Mouse (Mus musculus) retina, adult 2 months (tissue): Measurements from ENCODE around the gene Sesn1.
"Not testable (repeated sequence)": the region's sequence is repeated elsewhere in the genome, so short reads cannot be mapped to it uniquely, and the experiment has no call there.

Source experiments
- DNase-seq: peaks from one replicate; pipeline ENCODE4 v3.0.0-alpha.2; 2012; ENCODE audit warnings: low read depth, low spot score

Gene Sesn1

GRCm38 (mm10) chr10:41912290-41912994, 102.7 kb downstream of the Sesn1 start:
- DNase-seq: no peak

- no peak for DNase-seq
Observed at GRCm38 (mm10) chr10:41926726-41927125, 117.0 kb downstream of the Sesn1 start.

GRCm38 (mm10) chr10:41930966-41931365, 121.2 kb downstream of the Sesn1 start:
- no peak for DNase-seq

GRCm38 (mm10) chr10:41931962-41932361, 122.2 kb downstream of the Sesn1 start:
- DNase-seq: no peak

GRCm38 (mm10) chr10:41932943-41933342, 123.2 kb downstream of the Sesn1 start:
- DNase-seq: no peak

GRCm38 (mm10) chr10:41933536-41933935, 123.8 kb downstream of the Sesn1 start:
- DNase-seq: no peak

- DNase-seq: peak; percentile 30
Observed at GRCm38 (mm10) chr10:41934633-41935475, 125.1 kb downstream of the Sesn1 start.

GRCm38 (mm10) chr10:41935476-41935829, 125.7 kb downstream of the Sesn1 start:
- DNase-seq: no peak

- no peak for DNase-seq
Observed at GRCm38 (mm10) chr10:41936100-41936499, 126.4 kb downstream of the Sesn1 start.

- DNase-seq: no peak
Observed at GRCm38 (mm10) chr10:41937176-41937575, 127.4 kb downstream of the Sesn1 start.

- no peak for DNase-seq
Observed at GRCm38 (mm10) chr10:41939090-41939489, 129.4 kb downstream of the Sesn1 start.

- not testable (repeated sequence) for DNase-seq
Observed at GRCm38 (mm10) chr10:41952354-41952753, 142.6 kb downstream of the Sesn1 start.

GRCm38 (mm10) chr10:41952850-41953527, 143.3 kb downstream of the Sesn1 start:
- DNase-seq: no peak

GRCm38 (mm10) chr10:41953528-41953864, 143.8 kb downstream of the Sesn1 start:
- DNase-seq: no peak

GRCm38 (mm10) chr10:41957421-41958225, 147.9 kb downstream of the Sesn1 start:
- DNase-seq: no peak
